Mouse (Mus musculus) embryonic facial prominence, embryonic 13.5 days (tissue): ENCODE measurements at regions not wholly inside any gene's neighbourhood (a gene's known extent, or its start where the extent isn't known, plus 50 kb on each side); places are given as distances from the start of the nearest gene placed in this dataset.

Experiments
- ATAC-seq: fragments of 200-750 bp; cut with Nextera tagmentation; 2 replicates; pipeline ENCODE4 v1.8.0; 2017; ENCODE audit warnings: low read depth; ENCODE audit not compliant: insufficient number of reproducible peaks, insufficient read depth, low FRiP score, low TSS enrichment
- H3K27ac ChIP-seq: fragments of 300-500 bp; sonication (generic); 2 replicates; pipeline ENCODE4 v1.5.1; 2015; ENCODE audit warnings: moderate library complexity, mild to moderate bottlenecking, inconsistent platforms
- H3K27me3 ChIP-seq: fragments of 300-500 bp; sonication (generic); 2 replicates; pipeline ENCODE4 v1.6.1; 2015; ENCODE audit warnings: mild to moderate bottlenecking, inconsistent platforms
- H3K36me3 ChIP-seq: fragments of 300-500 bp; sonication (generic); 2 replicates; pipeline ENCODE4 v1.6.1; 2015; ENCODE audit warnings: mild to moderate bottlenecking, inconsistent platforms
- H3K4me1 ChIP-seq: fragments of 300-500 bp; sonication (generic); 2 replicates; pipeline ENCODE4 v1.6.1; 2015; ENCODE audit warnings: inconsistent platforms
- H3K4me2 ChIP-seq: fragments of 300-500 bp; sonication (generic); 2 replicates; pipeline ENCODE4 v1.6.1; 2015; ENCODE audit warnings: moderate library complexity, mild to moderate bottlenecking, inconsistent platforms
- H3K4me3 ChIP-seq: fragments of 300-500 bp; sonication (generic); 2 replicates; pipeline ENCODE4 v1.5.1; 2015; ENCODE audit warnings: mild to moderate bottlenecking, inconsistent platforms
- H3K9ac ChIP-seq: fragments of 300-500 bp; sonication (generic); 2 replicates; pipeline ENCODE4 v1.6.1; 2015; ENCODE audit warnings: mild to moderate bottlenecking, inconsistent platforms
- H3K9me3 ChIP-seq: fragments of 300-500 bp; sonication (generic); 2 replicates; pipeline ENCODE4 v1.6.1; 2016; ENCODE audit warnings: inconsistent platforms
- WGBS: fragments of 180-500 bp; shearing (Covaris S2); methylation state at CpG from one replicate; pipeline ENCODE4 v1.1.7; 2015; ENCODE audit warnings: mixed read lengths; 5-methylcytosine and 5-hydroxymethylcytosine counted together

GRCm38 (mm10) chr16:87130733-87131640, 223.0 kb upstream of the N6amt1 start:
- Histone ChIP-seq H3K27ac (no peak overlapping the region), H3K4me2 (no peak overlapping the region), H3K9ac (no peak overlapping the region), H3K36me3 (no peaks in the 10 kb centered on the region), H3K27me3 (no peaks in the 10 kb centered on the region), H3K4me1 (peaks cover 10% of the 10 kb centered on the region; the same call in 1 of the 2 replicates), H3K9me3 (no peaks in the 10 kb centered on the region), H3K4me3 (no peak overlapping the region)
- ATAC-seq: no peak
- 56% methylated on average over 12 of the region's 12 CpGs for WGBS

GRCm38 (mm10) chr16:87129021-87129420, 225.0 kb upstream of the N6amt1 start:
- Histone ChIP-seq H3K4me3 (no peak overlapping the region), H3K9me3 (no peaks in the 10 kb centered on the region), H3K27me3 (no peaks in the 10 kb centered on the region), H3K36me3 (no peaks in the 10 kb centered on the region), H3K27ac (no peak overlapping the region), H3K4me2 (no peak overlapping the region), H3K4me1 (peaks cover 15% of the 10 kb centered on the region), H3K9ac (no peak overlapping the region)
- WGBS: 94% methylated on average over 3 of the region's 3 CpGs
- no peak for ATAC-seq

- no peak for ATAC-seq
- 78% methylated on average over 13 of the region's 13 CpGs for WGBS
- H3K4me1 ChIP-seq: peaks cover 15% of the 10 kb centered on the region
- no peaks in the 10 kb centered on the region for H3K27me3 ChIP-seq
- no peak overlapping the region for H3K4me2 ChIP-seq
- H3K4me3 ChIP-seq: no peak overlapping the region
- no peaks in the 10 kb centered on the region for H3K36me3 ChIP-seq
- H3K27ac ChIP-seq: no peak overlapping the region
- H3K9ac ChIP-seq: no peak overlapping the region
- H3K9me3 ChIP-seq: no peaks in the 10 kb centered on the region
Observed at GRCm38 (mm10) chr16:87128230-87128629, 225.8 kb upstream of the N6amt1 start.

- H3K9me3 ChIP-seq: no peaks in the 10 kb centered on the region
- no peak overlapping the region for H3K4me2 ChIP-seq
- no peak for ATAC-seq
- no peak overlapping the region for H3K4me3 ChIP-seq
- peaks cover 10% of the 10 kb centered on the region; the same call in 1 of the 2 replicates for H3K4me1 ChIP-seq
- WGBS: 36% methylated on average over 7 of the region's 7 CpGs
- no peaks in the 10 kb centered on the region for H3K27me3 ChIP-seq
- no peak overlapping the region for H3K9ac ChIP-seq
- no peak overlapping the region for H3K27ac ChIP-seq
- H3K36me3 ChIP-seq: no peaks in the 10 kb centered on the region
Observed at GRCm38 (mm10) chr16:87124519-87124918, 229.5 kb upstream of the N6amt1 start.

- Histone ChIP-seq H3K27me3 (no peaks in the 10 kb centered on the region), H3K4me3 (no peak overlapping the region), H3K36me3 (no peaks in the 10 kb centered on the region), H3K4me1 (no peaks in the 10 kb centered on the region), H3K9me3 (no peaks in the 10 kb centered on the region), H3K27ac (no peak overlapping the region), H3K9ac (no peak overlapping the region), H3K4me2 (no peak overlapping the region)
- WGBS: 68% methylated on average over 2 of the region's 2 CpGs
- ATAC-seq: no peak
Observed at GRCm38 (mm10) chr16:87103599-87103998, 250.4 kb upstream of the N6amt1 start.

- Histone ChIP-seq H3K9ac (no peak overlapping the region), H3K27ac (no peak overlapping the region), H3K27me3 (no peaks in the 10 kb centered on the region), H3K36me3 (no peaks in the 10 kb centered on the region), H3K4me3 (no peak overlapping the region), H3K9me3 (no peaks in the 10 kb centered on the region), H3K4me1 (no peaks in the 10 kb centered on the region), H3K4me2 (no peak overlapping the region)
- ATAC-seq: no peak
Observed at GRCm38 (mm10) chr16:87102057-87102456, 251.9 kb upstream of the N6amt1 start.

GRCm38 (mm10) chr16:87092011-87092410, 262.0 kb upstream of the N6amt1 start:
- H3K27me3 ChIP-seq: no peaks in the 10 kb centered on the region
- no peak overlapping the region for H3K4me3 ChIP-seq
- no peaks in the 10 kb centered on the region for H3K9me3 ChIP-seq
- H3K9ac ChIP-seq: no peak overlapping the region
- H3K4me1 ChIP-seq: no peaks in the 10 kb centered on the region
- no peak overlapping the region for H3K27ac ChIP-seq
- H3K36me3 ChIP-seq: no peaks in the 10 kb centered on the region
- no peak for ATAC-seq
- H3K4me2 ChIP-seq: no peak overlapping the region
- 82% methylated on average over 2 of the region's 2 CpGs for WGBS

- Histone ChIP-seq H3K9me3 (no peaks in the 10 kb centered on the region), H3K4me2 (no peak overlapping the region), H3K4me3 (no peak overlapping the region), H3K27me3 (no peaks in the 10 kb centered on the region), H3K36me3 (no peaks in the 10 kb centered on the region), H3K4me1 (no peaks in the 10 kb centered on the region), H3K9ac (no peak overlapping the region), H3K27ac (no peak overlapping the region)
- 84% methylated on average over 3 of the region's 3 CpGs for WGBS
- no peak for ATAC-seq
Observed at GRCm38 (mm10) chr16:87089322-87089721, 264.7 kb upstream of the N6amt1 start.

- 65% methylated on average over 2 of the region's 2 CpGs for WGBS
- H3K27ac ChIP-seq: no peak overlapping the region
- no peaks in the 10 kb centered on the region for H3K9me3 ChIP-seq
- H3K27me3 ChIP-seq: no peaks in the 10 kb centered on the region
- H3K36me3 ChIP-seq: no peaks in the 10 kb centered on the region
- H3K9ac ChIP-seq: no peak overlapping the region
- no peaks in the 10 kb centered on the region for H3K4me1 ChIP-seq
- no peak for ATAC-seq
- no peak overlapping the region for H3K4me2 ChIP-seq
- no peak overlapping the region for H3K4me3 ChIP-seq
Observed at GRCm38 (mm10) chr16:87083505-87083904, 270.5 kb upstream of the N6amt1 start.

- 84% methylated on average over 2 of the region's 2 CpGs for WGBS
- no peaks in the 10 kb centered on the region for H3K36me3 ChIP-seq
- ATAC-seq: no peak
Observed at GRCm38 (mm10) chr16:87077385-87077784, 276.6 kb upstream of the N6amt1 start.

GRCm38 (mm10) chr16:87069294-87069693, 284.7 kb upstream of the N6amt1 start:
- H3K9me3 ChIP-seq: no peaks in the 10 kb centered on the region
- no peaks in the 10 kb centered on the region for H3K27me3 ChIP-seq
- H3K4me1 ChIP-seq: peaks cover 4% of the 10 kb centered on the region; the same call in 1 of the 2 replicates
- no peak overlapping the region for H3K27ac ChIP-seq
- no peak for ATAC-seq
- H3K9ac ChIP-seq: no peak overlapping the region
- H3K4me3 ChIP-seq: no peak overlapping the region
- no peaks in the 10 kb centered on the region for H3K36me3 ChIP-seq
- H3K4me2 ChIP-seq: no peak overlapping the region
- WGBS: 50% methylated on average over 2 of the region's 2 CpGs

More at GRCm38 (mm10) chr16:87077385-87077784, 276.6 kb upstream of the N6amt1 start:
- Histone ChIP-seq H3K27ac (no peak overlapping the region), H3K4me2 (no peak overlapping the region), H3K9ac (no peak overlapping the region), H3K9me3 (no peaks in the 10 kb centered on the region), H3K27me3 (no peaks in the 10 kb centered on the region), H3K4me3 (no peak overlapping the region), H3K4me1 (no peaks in the 10 kb centered on the region)

- 57% methylated on average over 1 of the region's 1 CpGs for WGBS
- Histone ChIP-seq H3K9ac (no peak overlapping the region), H3K4me3 (no peak overlapping the region), H3K9me3 (no peaks in the 10 kb centered on the region), H3K27me3 (no peaks in the 10 kb centered on the region), H3K4me1 (peaks cover 4% of the 10 kb centered on the region; the same call in 1 of the 2 replicates), H3K36me3 (no peaks in the 10 kb centered on the region), H3K27ac (no peak overlapping the region), H3K4me2 (no peak overlapping the region)
- ATAC-seq: no peak
Observed at GRCm38 (mm10) chr16:87067981-87068380, 286.0 kb upstream of the N6amt1 start.
